Mouse (Mus musculus) lung, adult 2 months (tissue): ENCODE results near the gene Gm13539.

Experiments used
- CTCF ChIP-seq: fragments of 200-500 bp; IDR thresholded peaks from 2 replicates; pipeline ENCODE4 v1.5.1; 2011; ENCODE audit warnings: mild to moderate bottlenecking, low read length, control low read depth; ENCODE audit not compliant: insufficient read depth
- POLR2A ChIP-seq: fragments of 200-500 bp; IDR thresholded peaks from 2 replicates; pipeline ENCODE4 v1.6.1; 2011; ENCODE audit warnings: low read depth, mild to moderate bottlenecking, control low read depth, low read length, borderline replicate concordance; ENCODE audit errors: extremely low read depth

DNA sequence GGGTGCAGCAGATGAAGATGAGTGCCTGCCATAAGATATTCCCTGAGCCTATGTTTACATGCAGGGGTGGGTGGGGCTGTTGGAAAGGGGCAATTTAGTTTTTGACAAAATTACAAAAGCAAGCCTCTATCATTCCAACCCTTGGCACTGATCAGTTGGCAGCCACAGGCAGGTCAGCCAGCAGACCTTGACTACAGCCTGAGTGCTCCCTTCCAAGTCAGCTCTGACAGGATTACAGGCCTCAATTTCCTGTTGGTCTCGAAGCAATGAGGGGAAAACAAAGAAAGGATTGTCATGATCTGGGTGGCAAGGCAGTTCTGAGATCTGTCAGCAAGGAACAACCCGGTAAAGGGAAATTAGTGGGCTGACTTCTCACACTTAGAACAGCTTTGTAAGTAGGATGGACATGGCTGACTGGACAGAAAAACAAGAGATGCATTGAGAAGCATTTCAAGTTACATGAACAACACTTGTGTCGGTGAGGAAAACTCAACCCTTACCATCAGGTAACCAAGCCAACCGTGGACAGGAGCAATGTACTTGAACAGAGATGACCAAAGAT lies 23.9 kb upstream of the Gm13539 start:
- TF ChIP-seq POLR2A = no peak
- TF ChIP-seq CTCF = no peak
